Mouse (Mus musculus) right cerebral cortex, adult 18-20 months (tissue): Measurements from ENCODE around the gene Hspb6.

Experiments
- DNase-seq: peaks from one replicate; pipeline ENCODE4 v3.0.0; 2022; ENCODE audit warnings: mixed read lengths

Gene Hspb6

DNA sequence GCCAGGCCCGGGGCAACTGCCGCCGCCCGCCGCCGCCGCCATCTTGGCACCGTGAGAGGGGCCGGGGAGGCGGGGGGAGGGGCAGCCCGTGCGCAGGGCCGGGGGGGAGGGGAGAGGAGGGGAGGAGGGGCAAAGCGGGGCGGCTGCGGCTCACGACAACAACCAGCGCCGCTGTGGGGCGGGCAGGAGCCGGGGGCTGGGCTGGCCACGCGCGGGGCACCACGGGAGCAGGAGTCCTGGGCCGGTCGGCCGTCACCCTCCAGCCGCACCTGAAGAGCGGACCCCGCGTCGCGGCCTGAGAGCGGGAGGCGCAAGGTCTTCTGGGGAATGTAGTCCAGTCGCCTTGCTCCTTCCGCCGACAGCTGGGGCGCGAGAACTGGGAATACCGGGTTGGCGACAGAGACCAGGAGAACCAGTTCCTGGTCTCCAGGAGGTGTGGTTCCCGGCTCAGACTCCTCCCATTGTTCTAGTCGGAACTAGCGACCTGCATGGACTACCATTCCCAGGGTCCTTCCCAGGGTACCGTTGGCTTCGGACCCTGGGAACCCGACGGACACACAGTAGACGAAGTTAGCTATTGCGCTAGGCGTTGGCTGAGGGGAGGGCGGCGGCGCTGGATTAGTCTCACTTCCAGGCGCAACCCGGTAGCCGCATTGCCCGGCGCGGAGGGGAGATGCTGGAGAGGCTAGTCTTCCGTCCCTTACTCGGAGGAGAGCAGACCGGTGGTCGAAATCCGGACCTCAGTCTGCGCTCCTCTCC, 36.9 kb downstream of the Hspb6 start, which contains the start of gene Kmt2b:
Kmt2b (minus strand) TSS at position 51 of the 759 bp plus-strand sequence.
- peak; percentile 98 for DNase-seq

GRCm38 (mm10) chr7:30589435-30590301, 37.7 kb downstream of the Hspb6 start:
- peak; percentile 76 for DNase-seq

- DNase-seq: no peak
These were observed 39.1 kb downstream of the Hspb6 start for GRCm38 (mm10) chr7:30590927-30591604.

DNA sequence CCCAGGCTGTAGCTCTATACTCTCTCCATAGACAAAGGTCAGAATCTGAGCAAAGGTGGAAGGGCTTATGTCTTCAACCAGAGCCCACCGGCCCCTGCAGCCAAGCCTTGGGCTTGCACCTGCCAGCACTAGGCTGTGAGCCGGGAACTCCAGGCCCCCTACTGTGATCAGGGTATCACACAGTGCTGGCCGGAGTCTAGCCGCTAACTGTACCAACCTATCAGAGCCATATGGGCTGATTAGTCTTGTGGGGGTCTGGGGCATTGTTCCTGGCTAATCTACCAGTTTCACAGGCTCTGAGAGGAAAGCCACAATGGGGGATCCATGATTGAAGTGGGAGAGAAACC, 39.6 kb downstream of the Hspb6 start:
- DNase-seq: no peak

DNA sequence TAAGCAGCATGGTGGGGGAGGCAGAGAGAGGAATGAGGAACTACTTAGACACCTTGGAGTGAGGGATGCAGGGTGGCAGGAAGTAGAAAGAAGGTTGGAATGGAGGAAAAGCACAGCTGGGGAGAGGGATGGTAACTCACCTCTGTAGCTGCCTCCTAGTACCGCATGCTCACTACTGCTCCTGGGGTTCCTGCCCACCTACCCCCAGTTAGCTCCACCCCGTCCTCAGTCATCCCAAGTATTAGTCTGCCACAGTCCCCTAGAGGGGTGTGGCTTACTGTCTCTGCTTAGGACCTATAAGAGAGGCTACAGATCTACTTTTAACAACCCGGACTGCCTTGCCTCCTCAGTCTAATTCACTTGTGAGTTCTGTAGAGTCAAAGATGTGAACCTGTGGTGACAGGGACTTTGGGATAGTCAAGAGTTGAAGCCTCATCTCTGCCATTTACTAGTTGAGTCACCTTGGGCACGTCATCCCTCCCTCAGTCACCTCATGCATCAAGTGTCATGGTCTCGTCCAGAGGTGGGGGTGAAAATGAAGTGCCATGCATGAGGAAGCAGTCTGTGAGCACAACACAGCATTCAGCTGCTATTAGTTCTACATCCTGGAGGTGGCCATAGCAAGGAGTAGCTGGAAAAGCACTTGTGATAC, 40.9 kb downstream of the Hspb6 start:
- no peak for DNase-seq

DNA sequence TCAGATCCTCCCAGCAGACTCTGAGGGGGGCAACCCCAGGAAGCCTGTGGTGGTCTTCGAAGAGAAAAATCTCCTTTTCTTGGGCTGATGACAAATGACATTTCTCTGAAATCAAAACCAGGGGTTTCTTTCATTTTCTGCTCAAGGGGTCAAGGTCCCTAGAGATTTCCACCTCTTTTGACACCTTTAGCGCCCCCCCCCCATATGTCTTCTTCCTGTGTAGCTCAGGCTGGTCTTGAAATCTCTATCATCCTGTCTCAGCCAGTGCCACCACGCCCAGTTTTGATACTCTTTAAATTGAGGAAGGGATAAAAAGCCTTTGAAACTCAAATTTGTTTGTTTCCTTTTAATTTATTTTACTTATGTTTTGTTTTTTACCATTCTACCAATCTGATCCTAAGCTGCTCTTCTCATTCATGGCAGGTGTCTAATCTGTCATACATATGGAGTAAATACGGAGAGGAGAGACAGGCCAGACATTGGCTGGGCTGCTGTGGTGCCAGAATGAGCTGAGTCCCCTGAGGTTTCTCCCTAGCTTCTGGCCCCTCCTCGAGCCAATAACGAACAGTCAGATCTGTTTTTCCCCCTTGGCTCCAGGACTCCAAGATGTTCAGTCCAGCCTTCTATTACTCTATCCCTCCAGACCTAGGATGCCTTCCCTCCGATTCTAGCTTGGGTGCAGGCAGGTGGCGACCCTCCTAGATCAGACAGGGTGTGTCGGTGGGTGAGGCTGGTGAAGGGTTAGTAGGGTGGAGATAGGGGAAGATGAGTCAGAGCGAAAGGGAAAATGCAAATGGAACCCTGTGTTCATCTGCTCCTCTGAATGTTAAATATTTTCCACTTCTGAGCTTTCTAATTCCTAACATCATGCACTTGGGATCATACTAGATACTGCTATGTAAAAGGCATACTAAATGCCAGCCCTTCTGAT, 41.9 kb downstream of the Hspb6 start:
- no peak for DNase-seq

GRCm38 (mm10) chr7:30594510-30595024, 42.6 kb downstream of the Hspb6 start:
- DNase-seq: no peak

DNA sequence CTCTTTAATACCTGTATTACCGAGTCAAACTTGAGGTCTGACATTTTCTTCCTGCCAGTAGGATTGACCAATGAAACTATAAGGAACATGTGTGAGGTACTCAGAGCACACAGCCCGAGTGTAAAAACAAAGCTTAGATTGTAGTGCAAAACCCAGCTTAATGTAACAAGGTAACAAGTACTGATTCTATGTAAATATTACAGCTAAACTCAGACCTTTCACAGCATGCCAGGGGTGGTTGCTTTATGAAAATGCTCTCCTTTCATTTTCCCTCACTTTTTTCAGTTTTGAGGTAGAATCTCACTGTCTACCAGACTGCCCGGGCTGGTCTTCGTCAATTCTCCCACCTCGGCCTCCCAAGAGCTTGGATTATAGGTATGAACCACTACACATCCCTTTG, 44.1 kb downstream of the Hspb6 start:
- no peak for DNase-seq

DNA sequence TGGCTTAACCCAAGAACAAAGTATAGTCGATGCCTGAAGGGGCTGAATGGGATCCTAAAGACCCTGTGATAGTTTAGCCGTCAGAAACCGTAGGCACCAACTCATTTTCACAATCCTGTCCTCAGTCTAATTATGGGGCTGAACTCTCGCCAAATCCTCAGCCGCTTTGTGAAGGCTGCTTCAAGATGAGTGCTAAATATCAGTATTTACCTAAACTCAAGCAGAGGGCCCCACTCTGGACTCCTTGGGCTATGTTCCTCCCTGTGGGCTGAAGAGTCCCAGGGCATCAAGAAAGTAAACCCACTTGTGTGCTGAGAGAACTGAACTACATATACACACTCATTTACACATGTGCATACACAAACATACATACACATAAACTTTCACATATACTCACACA, 44.8 kb downstream of the Hspb6 start:
- DNase-seq: no peak

DNA sequence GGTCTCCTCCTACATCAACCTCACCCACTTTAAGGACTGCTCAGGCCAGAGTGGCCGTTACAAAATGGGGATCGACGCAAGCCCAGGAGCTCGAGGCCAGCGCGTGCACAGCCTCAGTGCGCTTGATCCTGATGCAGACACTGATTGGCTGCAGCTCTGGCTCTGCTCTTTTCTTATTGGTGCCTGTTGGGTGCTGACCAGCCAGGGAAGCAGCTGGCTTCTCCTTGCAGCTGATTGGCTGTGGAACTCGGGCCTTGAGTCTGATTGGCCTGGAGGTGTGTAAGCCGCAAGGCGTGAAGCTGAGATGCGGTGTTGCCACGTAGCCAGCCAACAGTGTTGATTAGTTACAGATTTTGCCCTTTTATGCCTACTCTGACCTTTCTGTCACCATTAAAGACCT, 46.8 kb downstream of the Hspb6 start, which contains the start of gene Zbtb32:
Zbtb32 (minus strand) TSS at position 124 of the 400 bp plus-strand sequence.
- no peak for DNase-seq

DNA sequence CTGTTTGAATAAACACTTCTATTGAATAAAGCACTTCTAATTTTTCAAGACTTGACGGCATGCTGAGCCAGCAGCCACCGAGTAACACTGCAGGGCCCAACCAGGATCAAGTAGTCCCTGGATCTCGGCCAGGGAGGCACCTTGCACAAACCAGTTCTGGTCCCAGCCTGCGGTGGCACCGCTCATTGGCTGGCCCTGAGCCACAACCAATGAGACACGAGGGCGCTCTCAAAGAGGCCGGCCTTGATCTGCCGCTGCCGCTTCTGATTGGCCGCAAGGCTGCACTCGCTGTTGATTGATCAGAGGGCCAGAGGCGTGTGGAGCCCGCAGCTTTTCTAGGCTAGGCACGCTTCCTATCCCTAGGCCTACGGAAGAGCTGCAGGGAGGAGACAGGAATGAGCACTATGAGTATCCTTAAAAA, 48.0 kb downstream of the Hspb6 start:
- DNase-seq: peak; percentile 96

- DNase-seq: no peak
These were observed 48.7 kb downstream of the Hspb6 start for GRCm38 (mm10) chr7:30600651-30601050.

GRCm38 (mm10) chr7:30602583-30602982, 50.6 kb downstream of the Hspb6 start:
- DNase-seq: no peak

- DNase-seq: no peak
These were observed 52.4 kb downstream of the Hspb6 start for GRCm38 (mm10) chr7:30604424-30604823.

DNA sequence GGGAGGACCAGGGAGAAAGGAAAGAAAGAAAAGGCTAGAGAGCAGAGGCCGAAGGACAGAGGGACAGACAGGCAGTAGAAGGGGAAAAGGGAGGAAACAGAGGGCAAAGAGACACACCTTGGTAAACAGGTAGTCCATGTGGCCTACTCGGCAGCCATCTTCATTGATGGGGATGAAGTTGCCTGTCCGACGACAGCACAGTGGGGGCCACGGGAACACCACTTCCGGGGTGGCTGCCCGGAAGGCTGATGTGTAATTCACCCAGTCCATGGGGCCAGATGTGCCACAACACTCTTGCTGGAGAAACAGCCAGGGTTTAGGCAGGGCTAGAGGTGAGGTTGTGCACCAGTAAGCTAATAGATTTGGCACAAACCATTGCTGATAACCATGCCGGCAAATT, 53.0 kb downstream of the Hspb6 start:
- DNase-seq: no peak
